Mouse (Mus musculus): ENCODE results near the gene Prdm11.

GRCm38 (mm10) chr2:92980165-92980564 lies 65.8 kb downstream of the Prdm11 start:
- TF ChIP-seq USF1 (IDR thresholded peaks at IDR 0.05; ENCODE audit: low read depth, low read length) (no peak), CHD1 (IDR thresholded peaks at IDR 0.05; ENCODE audit: low read depth, low read length) (no peak), TBP (conservative IDR thresholded peaks at IDR 0.05; ENCODE audit: low read depth, low read length) (no peak), POLR2A (IDR thresholded peaks at IDR 0.05; ENCODE audit: low read depth, low read length) (no peak), CTCF (conservative IDR thresholded peaks at IDR 0.05 in 1 of 2, IDR thresholded peaks at IDR 0.05 in 1 of 2; ENCODE audit: low read depth in 2 of 2, low read length in 2 of 2) (no peak), GABPA (IDR thresholded peaks at IDR 0.05; ENCODE audit: insufficient replicate concordance, low read depth, low read length) (no peak), TCF12 (IDR thresholded peaks at IDR 0.05; ENCODE audit: low read depth, low read length) (no peak)

Measured in CH12.LX (cell line).